Mouse (Mus musculus): ENCODE measurements around the gene Klhl13. TPM values are rescaled to one million over a fixed set of nuclear protein-coding genes. Genes with fewer than 3 reads are reported as not detected.

Gene Klhl13
- polyA plus RNA-seq, 1 experiment from 2014 or later: 87.4 TPM

DNA sequence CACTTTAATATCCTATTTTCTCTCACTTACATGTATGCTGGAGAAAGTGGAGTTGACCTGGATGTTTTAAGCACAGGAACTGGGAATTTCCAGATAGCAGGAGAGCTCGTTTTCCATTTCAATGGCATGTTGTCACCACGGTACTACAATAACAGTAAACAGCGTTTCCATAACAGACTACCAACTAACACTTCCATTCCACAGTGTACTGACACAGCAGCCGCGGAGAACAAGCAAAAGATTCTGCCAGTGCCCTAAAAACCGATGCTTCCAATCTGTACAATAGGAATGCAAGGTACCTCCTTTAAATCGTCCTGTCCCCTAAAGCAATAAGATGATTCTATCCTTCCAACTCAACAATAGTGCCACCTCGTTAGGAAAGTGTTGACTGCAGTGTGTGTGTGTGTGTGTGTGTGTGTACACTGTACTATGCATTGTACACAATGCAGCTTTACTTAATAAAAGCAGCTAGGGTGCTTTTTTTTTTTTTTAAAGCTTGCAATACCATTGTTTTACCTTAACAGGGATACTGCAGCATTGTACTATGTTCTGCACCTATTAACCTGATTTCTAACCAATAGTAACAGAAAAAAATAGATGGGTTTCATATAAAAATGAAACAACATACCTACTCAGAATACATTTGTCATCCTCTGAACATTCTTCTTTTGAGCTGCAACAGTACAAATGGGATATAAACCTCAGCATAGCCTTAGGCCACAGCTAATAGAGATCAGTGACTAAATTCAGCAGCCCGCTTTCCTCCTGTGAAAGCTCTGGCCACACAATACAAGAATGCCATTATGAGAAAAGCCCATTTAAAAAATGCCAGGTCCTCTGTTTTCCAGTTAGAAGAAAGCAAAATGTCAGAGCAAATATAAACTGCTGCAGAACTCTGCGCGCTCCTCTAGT lies 80.1 kb downstream of the Klhl13 start:
- H3K4me1 ChIP-seq (replicated peaks): no peaks in the 10 kb centered on the region
- no peaks in the 10 kb centered on the region for H3K36me3 ChIP-seq
- no peaks in the 10 kb centered on the region for H3K9me3 ChIP-seq (replicated peaks)
- no peak overlapping the region for H3K27ac ChIP-seq (ENCODE audit: poor library complexity, severe bottlenecking)
- peak overlapping the region; percentile 51 for H3K4me2 ChIP-seq
- no peak overlapping the region for H3K9ac ChIP-seq
- H3K27me3 ChIP-seq (replicated peaks): no peaks in the 10 kb centered on the region
- no peak overlapping the region for H3K4me3 ChIP-seq
- no peak for ATAC-seq (ENCODE audit: insufficient number of reproducible peaks, low FRiP score)
- WGBS: 59% methylated on average over 11 of the region's 11 CpGs

DNA sequence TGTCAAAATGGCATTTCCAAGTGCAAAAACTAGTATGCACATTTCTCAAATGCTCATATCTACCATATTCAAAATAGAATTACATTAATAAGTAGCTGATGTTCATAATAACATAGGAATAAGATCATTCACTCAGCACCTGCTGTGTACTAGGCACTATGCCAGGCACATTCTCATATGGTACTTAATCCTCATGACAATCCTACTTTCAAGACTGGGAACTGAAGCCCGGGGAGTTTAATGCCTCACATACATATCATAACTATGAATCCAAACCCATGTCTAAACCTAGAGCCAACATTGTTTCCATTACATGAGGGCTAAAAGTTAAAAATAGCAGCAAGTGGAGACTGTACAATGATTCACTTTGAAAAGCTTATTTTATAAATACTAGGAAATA lies 97.3 kb downstream of the Klhl13 start:
- no peak overlapping the region for H3K4me2 ChIP-seq
- H3K4me1 ChIP-seq (replicated peaks): no peaks in the 10 kb centered on the region
- H3K27ac ChIP-seq (ENCODE audit: poor library complexity, severe bottlenecking): no peak overlapping the region
- no peak for ATAC-seq (ENCODE audit: insufficient number of reproducible peaks, low FRiP score)
- H3K9me3 ChIP-seq (replicated peaks): no peaks in the 10 kb centered on the region
- H3K36me3 ChIP-seq: no peaks in the 10 kb centered on the region
- 50% methylated on average over 1 of the region's 1 CpGs for WGBS
- no peak overlapping the region for H3K9ac ChIP-seq
- no peaks in the 10 kb centered on the region for H3K27me3 ChIP-seq (replicated peaks)
- H3K4me3 ChIP-seq: no peak overlapping the region

GRCm38 (mm10) chrX:23248752-23249151 lies 116.1 kb downstream of the Klhl13 start:
- no peak overlapping the region for H3K27ac ChIP-seq (ENCODE audit: poor library complexity, severe bottlenecking)
- no peak overlapping the region for H3K4me2 ChIP-seq
- no peaks in the 10 kb centered on the region for H3K9me3 ChIP-seq (replicated peaks)
- no peak for ATAC-seq (ENCODE audit: insufficient number of reproducible peaks, low FRiP score)
- no peak overlapping the region for H3K4me3 ChIP-seq
- no peaks in the 10 kb centered on the region for H3K36me3 ChIP-seq
- H3K4me1 ChIP-seq (replicated peaks): no peaks in the 10 kb centered on the region
- no peak overlapping the region for H3K9ac ChIP-seq
- H3K27me3 ChIP-seq (replicated peaks): no peaks in the 10 kb centered on the region
